Mouse (Mus musculus): Measurements from ENCODE around the gene Caskin2. TPM values are rescaled to one million over a fixed set of nuclear protein-coding genes. Genes with fewer than 3 reads are reported as not detected.

Caskin2 gene
- polyA plus RNA-seq, 1 experiment from 2014 or later, result 16.2 TPM

DNA sequence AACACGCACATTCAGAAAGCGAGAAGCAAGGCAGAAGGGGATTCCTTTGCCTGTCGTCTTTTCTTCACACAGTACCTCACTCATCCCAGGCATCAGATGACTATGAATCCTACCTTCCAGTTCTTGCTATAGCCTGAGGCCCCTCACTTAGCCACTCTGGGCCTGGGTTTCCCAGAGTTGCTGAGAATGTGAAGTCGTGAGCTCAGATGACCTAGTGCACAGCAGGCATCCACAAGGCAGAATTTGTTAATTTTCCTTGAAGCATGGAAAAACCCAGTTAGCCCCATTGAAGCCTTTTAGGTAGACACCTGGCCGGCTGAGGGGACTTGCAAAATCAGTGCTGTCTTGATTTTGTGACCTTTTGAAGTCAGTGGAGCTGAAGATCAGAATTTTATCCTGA is 13.0 kb upstream of the Caskin2 start:
- H3K4me1 ChIP-seq (ENCODE audit: control insufficient read depth, insufficient read depth, low read length), result peaks cover 5% of the 10 kb centered on the region
- no peaks in the 10 kb centered on the region for H3K9me3 ChIP-seq (ENCODE audit: control insufficient read depth, low read length)
- peaks cover 8% of the 10 kb centered on the region; the same call in 1 of the 2 replicates for H3K36me3 ChIP-seq (ENCODE audit: control insufficient read depth, insufficient read depth, low read length)
- no peak for ATAC-seq (ENCODE audit: low read depth)
- H3K4me3 ChIP-seq (ENCODE audit: low read depth, low read length), result no peak overlapping the region
- no peak overlapping the region for H3K27ac ChIP-seq (replicated peaks; ENCODE audit: low read depth, low read length)
- peaks cover 32% of the 10 kb centered on the region for H3K27me3 ChIP-seq (replicated peaks; ENCODE audit: control insufficient read depth, insufficient read depth, low read length)
- WGBS, result 32% methylated on average over 5 of the region's 5 CpGs
- DNase-seq (ENCODE audit: low spot score), result no peak
- H3K9ac ChIP-seq (ENCODE audit: low read depth, low read length), result no peak overlapping the region
- no peak overlapping the region for H3K4me2 ChIP-seq (ENCODE audit: low read depth, low read length)

- no peak for ATAC-seq (ENCODE audit: low read depth)
- Histone ChIP-seq H3K9me3 (ENCODE audit: control insufficient read depth, low read length) (no peaks in the 10 kb centered on the region), H3K27me3 (replicated peaks; ENCODE audit: control insufficient read depth, insufficient read depth, low read length) (peaks cover 20% of the 10 kb centered on the region), H3K4me1 (ENCODE audit: control insufficient read depth, insufficient read depth, low read length) (peaks cover 5% of the 10 kb centered on the region), H3K36me3 (ENCODE audit: control insufficient read depth, insufficient read depth, low read length) (peaks cover 24% of the 10 kb centered on the region), H3K4me3 (ENCODE audit: low read depth, low read length) (peak overlapping the region; percentile 58), H3K9ac (ENCODE audit: low read depth, low read length) (peak overlapping the region; percentile 62; the same call in 1 of the 2 replicates), H3K4me2 (ENCODE audit: low read depth, low read length) (peak overlapping the region; percentile 97), H3K27ac (replicated peaks; ENCODE audit: low read depth, low read length) (no peak overlapping the region)
- no peak for DNase-seq (ENCODE audit: low spot score)
- 14% methylated on average over 11 of the region's 11 CpGs for WGBS
Measured at GRCm38 (mm10) chr11:115824813-115825212, 11.4 kb upstream of the Caskin2 start.

- Histone ChIP-seq H3K36me3 (ENCODE audit: control insufficient read depth, insufficient read depth, low read length) (peaks cover 29% of the 10 kb centered on the region), H3K9ac (ENCODE audit: low read depth, low read length) (peak within 1 kb of the TSS; percentile 62), H3K4me2 (ENCODE audit: low read depth, low read length) (peak within 1 kb of the TSS; percentile 97), H3K27ac (replicated peaks; ENCODE audit: low read depth, low read length) (no peak within 1 kb of the TSS), H3K9me3 (ENCODE audit: control insufficient read depth, low read length) (no peaks in the 10 kb centered on the region), H3K27me3 (replicated peaks; ENCODE audit: control insufficient read depth, insufficient read depth, low read length) (peaks cover 19% of the 10 kb centered on the region), H3K4me1 (ENCODE audit: control insufficient read depth, insufficient read depth, low read length) (peaks cover 5% of the 10 kb centered on the region), H3K4me3 (ENCODE audit: low read depth, low read length) (peak within 1 kb of the TSS; percentile 58)
- peak; percentile 95 for DNase-seq (ENCODE audit: low spot score)
- under 1% methylated on average over 57 of the region's 87 CpGs for WGBS
- ATAC-seq (ENCODE audit: low read depth), result peak; percentile 97
Measured at GRCm38 (mm10) chr11:115823774-115824740, 10.6 kb upstream of the Caskin2 start, which contains the start of gene Llgl2. Llgl2 (plus strand) TSS chr11:115824049.

DNA sequence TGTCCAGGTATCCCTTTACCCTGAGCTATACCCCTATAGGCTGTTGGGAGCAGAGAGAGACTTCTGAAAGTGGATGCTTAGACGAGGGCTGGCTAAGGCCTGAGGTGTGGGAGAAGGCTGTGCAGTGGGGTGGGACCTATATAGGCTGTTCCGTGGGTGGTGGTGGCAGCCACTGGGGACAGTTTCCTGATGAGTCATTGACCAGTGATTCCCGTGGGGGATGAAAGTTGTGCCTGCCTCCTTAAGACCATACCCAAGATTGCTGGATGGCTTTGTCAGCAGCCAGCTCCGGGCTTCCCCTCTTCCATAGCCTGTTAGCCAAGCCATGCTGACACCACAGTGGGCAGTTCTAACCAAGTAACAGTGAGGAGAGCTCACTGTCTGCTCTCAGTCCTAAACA is 7.6 kb upstream of the Caskin2 start:
- Histone ChIP-seq H3K9me3 (ENCODE audit: control insufficient read depth, low read length) (no peaks in the 10 kb centered on the region), H3K4me3 (ENCODE audit: low read depth, low read length) (no peak overlapping the region), H3K4me1 (ENCODE audit: control insufficient read depth, insufficient read depth, low read length) (peaks cover 5% of the 10 kb centered on the region), H3K27ac (replicated peaks; ENCODE audit: low read depth, low read length) (no peak overlapping the region), H3K9ac (ENCODE audit: low read depth, low read length) (no peak overlapping the region), H3K4me2 (ENCODE audit: low read depth, low read length) (no peak overlapping the region), H3K36me3 (ENCODE audit: control insufficient read depth, insufficient read depth, low read length) (peaks cover 50% of the 10 kb centered on the region), H3K27me3 (replicated peaks; ENCODE audit: control insufficient read depth, insufficient read depth, low read length) (peaks cover 18% of the 10 kb centered on the region)
- DNase-seq (ENCODE audit: low spot score), result no peak
- ATAC-seq (ENCODE audit: low read depth), result no peak
- WGBS, result 75% methylated on average over 4 of the region's 4 CpGs

DNA sequence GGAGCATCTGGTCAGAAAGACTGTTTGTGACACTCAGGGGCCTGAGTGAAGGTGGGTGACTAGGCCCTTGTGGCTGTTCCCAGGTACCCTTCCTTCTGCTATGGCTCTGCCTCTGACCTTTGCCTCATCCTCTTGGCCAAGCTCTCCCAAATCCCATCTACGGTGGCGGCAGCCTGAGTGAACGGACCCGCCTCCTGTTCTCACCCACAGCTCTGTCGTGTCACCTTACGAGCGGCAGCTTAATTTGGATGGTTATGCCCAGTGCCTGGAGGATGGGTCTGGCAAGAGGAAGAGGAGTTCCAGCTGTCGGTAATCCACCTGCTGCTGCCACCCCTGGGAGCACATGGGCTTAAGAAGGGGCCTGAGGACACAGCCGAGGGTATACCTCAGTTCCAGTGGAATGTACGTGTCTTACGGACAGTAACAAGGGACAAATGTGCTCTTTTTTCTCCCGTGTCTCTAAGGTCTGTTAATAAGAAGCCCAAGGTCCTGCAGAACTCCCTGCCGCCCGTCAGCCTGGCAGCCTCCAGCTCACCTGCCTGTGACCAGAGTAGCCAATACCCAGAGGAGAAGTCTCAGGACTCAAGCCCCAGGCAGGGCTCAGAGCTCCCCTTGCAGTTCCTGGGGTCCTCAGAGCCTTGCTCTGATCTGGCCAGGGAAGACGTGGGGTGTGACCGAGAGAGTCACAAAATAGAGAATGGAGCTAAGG is 6.6 kb upstream of the Caskin2 start:
- Histone ChIP-seq H3K27me3 (replicated peaks; ENCODE audit: control insufficient read depth, insufficient read depth, low read length) (peaks cover 9% of the 10 kb centered on the region), H3K36me3 (ENCODE audit: control insufficient read depth, insufficient read depth, low read length) (peaks cover 50% of the 10 kb centered on the region), H3K9me3 (ENCODE audit: control insufficient read depth, low read length) (no peaks in the 10 kb centered on the region), H3K27ac (replicated peaks; ENCODE audit: low read depth, low read length) (no peak overlapping the region), H3K9ac (ENCODE audit: low read depth, low read length) (no peak overlapping the region), H3K4me1 (ENCODE audit: control insufficient read depth, insufficient read depth, low read length) (peaks cover 12% of the 10 kb centered on the region), H3K4me3 (ENCODE audit: low read depth, low read length) (no peak overlapping the region), H3K4me2 (ENCODE audit: low read depth, low read length) (no peak overlapping the region)
- ATAC-seq (ENCODE audit: low read depth) (no peak), DNase-seq (ENCODE audit: low spot score) (no peak)
- WGBS, result 93% methylated on average over 16 of the region's 16 CpGs

- H3K36me3 ChIP-seq (ENCODE audit: control insufficient read depth, insufficient read depth, low read length), result peaks cover 50% of the 10 kb centered on the region
- H3K9me3 ChIP-seq (ENCODE audit: control insufficient read depth, low read length), result no peaks in the 10 kb centered on the region
- ATAC-seq (ENCODE audit: low read depth) (no peak), DNase-seq (ENCODE audit: low spot score) (no peak)
- H3K4me2 ChIP-seq (ENCODE audit: low read depth, low read length), result no peak overlapping the region
- no peak overlapping the region for H3K27ac ChIP-seq (replicated peaks; ENCODE audit: low read depth, low read length)
- H3K4me1 ChIP-seq (ENCODE audit: control insufficient read depth, insufficient read depth, low read length), result peaks cover 11% of the 10 kb centered on the region
- H3K4me3 ChIP-seq (ENCODE audit: low read depth, low read length), result no peak overlapping the region
- no peak overlapping the region for H3K9ac ChIP-seq (ENCODE audit: low read depth, low read length)
- 87% methylated on average over 5 of the region's 5 CpGs for WGBS
- no peaks in the 10 kb centered on the region for H3K27me3 ChIP-seq (replicated peaks; ENCODE audit: control insufficient read depth, insufficient read depth, low read length)
Measured at GRCm38 (mm10) chr11:115817331-115817730, 3.9 kb upstream of the Caskin2 start.

DNA sequence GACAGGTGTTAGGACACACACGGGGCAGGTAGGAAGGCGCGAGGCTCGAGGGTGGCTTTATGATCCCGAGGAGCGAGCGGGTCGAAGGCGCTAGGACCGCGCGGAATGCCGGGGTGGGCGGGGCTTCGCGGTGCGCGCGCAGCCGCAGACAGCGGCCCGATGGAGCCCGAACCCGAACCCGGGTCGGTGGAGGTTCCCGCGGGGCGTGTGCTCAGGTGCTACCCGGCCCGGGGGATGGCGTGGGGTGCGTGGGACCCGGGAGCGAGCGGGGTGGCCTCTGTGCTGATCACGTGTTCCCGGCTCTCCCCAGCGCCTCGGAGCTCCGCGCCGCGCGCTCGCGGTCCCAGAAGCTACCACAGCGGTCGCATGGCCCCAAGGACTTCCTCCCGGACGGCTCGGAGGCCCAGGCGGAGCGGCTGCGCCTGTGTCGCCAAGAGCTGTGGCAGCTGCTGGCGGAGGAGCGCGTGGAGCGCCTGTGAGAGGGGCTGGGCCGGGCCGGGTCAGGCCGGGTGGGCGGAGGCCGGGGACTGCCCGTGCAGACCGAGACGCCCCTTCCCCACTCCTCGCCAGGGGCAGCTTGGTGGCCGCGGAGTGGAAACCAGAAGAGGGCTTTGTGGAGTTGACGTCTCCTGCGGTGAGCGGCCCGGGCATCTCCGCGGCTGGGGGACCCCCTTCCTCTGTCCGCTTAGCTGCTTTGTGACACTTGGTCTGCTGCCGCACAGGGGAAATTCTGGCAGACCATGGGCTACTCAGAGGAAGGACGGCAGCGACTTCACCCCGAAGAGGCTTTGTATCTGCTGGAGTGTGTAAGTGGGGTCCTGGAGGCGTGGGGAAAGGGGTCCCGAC is 1.4 kb upstream of the Caskin2 start, which contains the start of gene Tsen54:
TSS of gene Tsen54 (plus strand) at position 120 of the 846 bp plus-strand sequence.
- DNase-seq (ENCODE audit: low spot score) (peak; percentile 72), ATAC-seq (ENCODE audit: low read depth) (peak; percentile 55)
- Histone ChIP-seq H3K4me3 (ENCODE audit: low read depth, low read length) (peak within 1 kb of the TSS; percentile 87), H3K36me3 (ENCODE audit: control insufficient read depth, insufficient read depth, low read length) (peaks cover 33% of the 10 kb centered on the region), H3K9me3 (ENCODE audit: control insufficient read depth, low read length) (no peaks in the 10 kb centered on the region), H3K9ac (ENCODE audit: low read depth, low read length) (peak within 1 kb of the TSS; percentile 87), H3K27ac (replicated peaks; ENCODE audit: low read depth, low read length) (no peak within 1 kb of the TSS; the same call in 1 of the 2 replicates), H3K4me2 (ENCODE audit: low read depth, low read length) (peak within 1 kb of the TSS; percentile 88), H3K4me1 (ENCODE audit: control insufficient read depth, insufficient read depth, low read length) (peaks cover 34% of the 10 kb centered on the region), H3K27me3 (replicated peaks; ENCODE audit: control insufficient read depth, insufficient read depth, low read length) (no peaks in the 10 kb centered on the region)
- under 1% methylated on average over 22 of the region's 84 CpGs for WGBS
